11 mouse cellular contexts compared by ENCODE assay signal in genomic region chr2:164456413-164456812, GRCm38 (mm10). TPM values are rescaled to one million over a fixed set of nuclear protein-coding genes. Genes with fewer than 3 reads are reported as not detected.
DNase-seq lines count a peak whose midpoint lies in the region; ATAC-seq and TF ChIP-seq lines count a peak whose summit lies in the region.
"Had no signal": no experiment of that assay in that cellular context is flagged by ENCODE, and none has a peak within 500 bp of the region (broad histone marks: within the 10 kb centered on the region; RNA-seq: fewer than 3 reads in every experiment).

No protein-coding gene starts in this region.

- ATAC-seq in heart, postnatal 0 days (ENCODE audit: insufficient read depth, low read depth), result no peak
- no peak for ATAC-seq in hindbrain, embryonic 14.5 days (ENCODE audit: low FRiP score)
- no peak for ATAC-seq in midbrain, embryonic 13.5 days

- peaks cover 40% of the 10 kb centered on the region for H3K4me1 ChIP-seq in heart, postnatal 0 days (ENCODE audit: control insufficient read depth, insufficient read depth)
- H3K4me1 ChIP-seq in hindbrain, embryonic 14.5 days (replicated peaks; ENCODE audit: control insufficient read depth, insufficient read depth, low read length), result 0 out of 2 replicates have a peak, but pooled peaks cover 6% of the 10 kb centered on the region
- peaks cover 10% of the 10 kb centered on the region for H3K4me1 ChIP-seq in midbrain, embryonic 13.5 days (replicated peaks)
- no peaks in the 10 kb centered on the region for H3K4me1 ChIP-seq in cerebellum, adult 2 months (ENCODE audit: control insufficient read depth, insufficient read depth, low read length)

- no peak for DNase-seq in heart, postnatal 0 days (ENCODE audit: low spot score)
- no peak for DNase-seq in heart, adult 8-10 months (ENCODE audit: low spot score)
- peak; percentile 53 for DNase-seq in NIH3T3 (ENCODE audit: low read depth)
- DNase-seq in hindbrain, embryonic 14.5 days (ENCODE audit: low spot score), result no peak
- no peak for DNase-seq in cerebellum, adult 2 months
- no peak for DNase-seq in c-Kit-positive CD71-positive TER-119-positive erythroid progenitor cells, embryonic 14.5 days (ENCODE audit: low spot score)
- DNase-seq in layer of hippocampus, adult 8-10 months (ENCODE audit: low spot score in 2 of 2), result no peak

- H3K4me3 ChIP-seq in heart, postnatal 0 days (ENCODE audit: low read depth, low read length), result no peak overlapping the region
- H3K4me3 ChIP-seq in hindbrain, embryonic 14.5 days (replicated peaks; ENCODE audit: low read length), result no peak overlapping the region
- H3K4me3 ChIP-seq in midbrain, embryonic 13.5 days (replicated peaks), result no peak overlapping the region
- no peak overlapping the region for H3K4me3 ChIP-seq in cerebellum, adult 2 months (replicated peaks; ENCODE audit: insufficient read depth, low read depth, low read length)

- no peak overlapping the region for H3K9ac ChIP-seq in heart, postnatal 0 days (replicated peaks; ENCODE audit: low read depth, low read length)
- H3K9ac ChIP-seq in hindbrain, embryonic 14.5 days, result no peak overlapping the region
- peak overlapping the region; percentile 55; the same call in 1 of the 2 replicates for H3K9ac ChIP-seq in midbrain, embryonic 13.5 days (replicated peaks)

- no peak for TF ChIP-seq POLR2A in cerebellum, adult 2 months (IDR thresholded peaks at IDR 0.05; ENCODE audit: borderline replicate concordance, insufficient read depth, low read length)

- TF ChIP-seq CTCF in heart, postnatal 0 days (IDR thresholded peaks at IDR 0.05; ENCODE audit: low read depth), result no peak
- no peak for TF ChIP-seq CTCF in cerebellum, adult 2 months (IDR thresholded peaks at IDR 0.05; ENCODE audit: borderline replicate concordance, insufficient read depth, low read depth, low read length)

- H3K27me3 ChIP-seq in heart, postnatal 0 days (ENCODE audit: control insufficient read depth, insufficient read depth, low read length), result no peaks in the 10 kb centered on the region
- no peaks in the 10 kb centered on the region for H3K27me3 ChIP-seq in hindbrain, embryonic 14.5 days (ENCODE audit: control insufficient read depth, insufficient read depth, low read length)
- H3K27me3 ChIP-seq in midbrain, embryonic 13.5 days, result no peaks in the 10 kb centered on the region
- H3K27me3 ChIP-seq in cerebellum, adult 2 months (ENCODE audit: control insufficient read depth, insufficient read depth, low read length), result no peaks in the 10 kb centered on the region

- H3K36me3 ChIP-seq in heart, postnatal 0 days (replicated peaks; ENCODE audit: control insufficient read depth, insufficient read depth, low read length), result no peaks in the 10 kb centered on the region
- no peaks in the 10 kb centered on the region for H3K36me3 ChIP-seq in hindbrain, embryonic 14.5 days (replicated peaks; ENCODE audit: control insufficient read depth, insufficient read depth)
- H3K36me3 ChIP-seq in midbrain, embryonic 13.5 days, result no peaks in the 10 kb centered on the region

- H3K4me2 ChIP-seq in heart, postnatal 0 days (ENCODE audit: low read depth, low read length), result no peak overlapping the region
- peak overlapping the region; percentile 23 for H3K4me2 ChIP-seq in hindbrain, embryonic 14.5 days (replicated peaks)
- H3K4me2 ChIP-seq in midbrain, embryonic 13.5 days (replicated peaks), result peak overlapping the region; percentile 38; the same call in 1 of the 2 replicates

- H3K9me3 ChIP-seq in heart, postnatal 0 days (replicated peaks; ENCODE audit: control insufficient read depth, low read length), result no peaks in the 10 kb centered on the region
- H3K9me3 ChIP-seq in hindbrain, embryonic 14.5 days (ENCODE audit: control insufficient read depth, low read length), result no peaks in the 10 kb centered on the region
- H3K9me3 ChIP-seq in midbrain, embryonic 13.5 days, result no peaks in the 10 kb centered on the region

- TF ChIP-seq EP300 in heart, postnatal 0 days (IDR thresholded peaks at IDR 0.05; ENCODE audit: low read depth), result no peak

- peak overlapping the region; percentile 30; the same call in 1 of the 2 replicates for H3K27ac ChIP-seq in heart, postnatal 0 days (ENCODE audit: low read depth)
- no peak overlapping the region for H3K27ac ChIP-seq in hindbrain, embryonic 14.5 days
- no peak overlapping the region for H3K27ac ChIP-seq in midbrain, embryonic 13.5 days
- no peak overlapping the region for H3K27ac ChIP-seq in cerebellum, adult 2 months (ENCODE audit: insufficient read depth, low read length)

- WGBS in heart, postnatal 0 days, result 78% methylated on average over 1 of the region's 1 CpGs
- WGBS in hindbrain, embryonic 14.5 days, result 87% methylated on average over 1 of the region's 1 CpGs
- 70% methylated on average over 1 of the region's 1 CpGs for WGBS in midbrain, embryonic 13.5 days
- WGBS in cerebellum, adult 2 months, result 94% methylated on average over 1 of the region's 1 CpGs

RNA-seq across cellular contexts. Expression of gene Sys1, which starts 0.4 kb away (rescaled TPM):
- total RNA-seq in heart, postnatal 0 days (2014; rRNA removed; ENCODE audit: low replicate concordance), result 71.8 and 87.9 TPM in 2 replicates
- 37.6 and 39.1 TPM in 2 replicates for polyA plus RNA-seq in heart, postnatal 0 days (2015; fragmentation: Nextera tagmentation; extraction: Ambion mirVana)
- 10 to 100 TPM; 25.2 to 28.5 (median 25.8) TPM for total RNA-seq in heart, adult 8-10 months (2022)
- polyA plus RNA-seq in hindbrain, embryonic 14.5 days (2014; fragmentation: Nextera tagmentation; extraction: Ambion mirVana), result 87.1 and 92.6 TPM in 2 replicates
- 77.6 and 81.1 TPM in 2 replicates for polyA plus RNA-seq in midbrain, embryonic 13.5 days (2015; fragmentation: Nextera tagmentation; extraction: Ambion mirVana)
- polyA plus RNA-seq in cerebellum, adult 2 months (2012; rRNA removed), result 73.7 and 75.4 TPM in 2 replicates
- 10 to 100 TPM; 40.4 to 45.8 (median 44.8) TPM for total RNA-seq in layer of hippocampus, adult 8-10 months (2022)

RNA-seq across cellular contexts. Expression of gene Gm20458, which starts 4.4 kb away (rescaled TPM):
- total RNA-seq in heart, postnatal 0 days (2014; rRNA removed; ENCODE audit: low replicate concordance), result 6.7 and 34.3 TPM in 2 replicates
- 15.4 and 15.5 TPM in 2 replicates for polyA plus RNA-seq in heart, postnatal 0 days (2015; fragmentation: Nextera tagmentation; extraction: Ambion mirVana)
- total RNA-seq in heart, adult 8-10 months (2022), result 1 to 10 TPM; 3.6 to 6.7 (median 5.5) TPM
- polyA plus RNA-seq in hindbrain, embryonic 14.5 days (2014; fragmentation: Nextera tagmentation; extraction: Ambion mirVana), result 8.6 and 10.0 TPM in 2 replicates
- 4.5 and 5.2 TPM in 2 replicates for polyA plus RNA-seq in midbrain, embryonic 13.5 days (2015; fragmentation: Nextera tagmentation; extraction: Ambion mirVana)
- polyA plus RNA-seq in cerebellum, adult 2 months (2012; rRNA removed), result 16.7 and 21.0 TPM in 2 replicates
- total RNA-seq in layer of hippocampus, adult 8-10 months (2022), result 10 to 100 TPM in 1 of 4 experiments, 1 to 10 TPM in 2, not detected in 1; 8.4 to 15.8 (median 9.9) TPM
- total RNA-seq: ES-E14 had no signal

RNA-seq across cellular contexts. Expression of gene Sdc4, which starts 12.7 kb away (rescaled TPM):
- 42.2 and 46.5 TPM in 2 replicates for total RNA-seq in heart, postnatal 0 days (2014; rRNA removed; ENCODE audit: low replicate concordance)
- 30.4 and 30.7 TPM in 2 replicates for polyA plus RNA-seq in heart, postnatal 0 days (2015; fragmentation: Nextera tagmentation; extraction: Ambion mirVana)
- 10 to 100 TPM; 14.9 to 23.0 (median 20.7) TPM for total RNA-seq in heart, adult 8-10 months (2022)
- polyA plus RNA-seq in hindbrain, embryonic 14.5 days (2014; fragmentation: Nextera tagmentation; extraction: Ambion mirVana), result 6.8 and 9.3 TPM in 2 replicates
- 6.5 and 7.3 TPM in 2 replicates for polyA plus RNA-seq in midbrain, embryonic 13.5 days (2015; fragmentation: Nextera tagmentation; extraction: Ambion mirVana)
- polyA plus RNA-seq in cerebellum, adult 2 months (2012; rRNA removed), result 65.7 and 69.5 TPM in 2 replicates
- total RNA-seq in layer of hippocampus, adult 8-10 months (2022), result 100 to 1,000 TPM; 109 to 165 (median 131) TPM

RNA-seq across cellular contexts. Expression of gene Trp53tg5, which starts 17.1 kb away (rescaled TPM):
- total RNA-seq in heart, postnatal 0 days (2014; rRNA removed; ENCODE audit: low replicate concordance), result not detected in 2 replicates
- polyA plus RNA-seq in heart, postnatal 0 days (2015; fragmentation: Nextera tagmentation; extraction: Ambion mirVana), result not detected in 2 replicates
- not detected for total RNA-seq in heart, adult 8-10 months (2022)
- 0.28 TPM in 1 of 2 replicates, not detected in the other for polyA plus RNA-seq in hindbrain, embryonic 14.5 days (2014; fragmentation: Nextera tagmentation; extraction: Ambion mirVana)
- not detected in 2 replicates for polyA plus RNA-seq in midbrain, embryonic 13.5 days (2015; fragmentation: Nextera tagmentation; extraction: Ambion mirVana)
- not detected in 2 replicates for polyA plus RNA-seq in cerebellum, adult 2 months (2012; rRNA removed)
- total RNA-seq in layer of hippocampus, adult 8-10 months (2022), result not detected
- total RNA-seq: gastrocnemius, adult 8-10 months; left cerebral cortex, postnatal 14 days had no signal

RNA-seq across cellular contexts. Expression of gene Dbndd2, which starts 29.5 kb away (rescaled TPM):
- 22.3 and 26.6 TPM in 2 replicates for total RNA-seq in heart, postnatal 0 days (2014; rRNA removed; ENCODE audit: low replicate concordance)
- polyA plus RNA-seq in heart, postnatal 0 days (2015; fragmentation: Nextera tagmentation; extraction: Ambion mirVana), result 16.8 and 16.9 TPM in 2 replicates
- total RNA-seq in heart, adult 8-10 months (2022), result 10 to 100 TPM; 11.3 to 15.0 (median 12.6) TPM
- 13.8 and 14.4 TPM in 2 replicates for polyA plus RNA-seq in hindbrain, embryonic 14.5 days (2014; fragmentation: Nextera tagmentation; extraction: Ambion mirVana)
- 8.7 and 8.8 TPM in 2 replicates for polyA plus RNA-seq in midbrain, embryonic 13.5 days (2015; fragmentation: Nextera tagmentation; extraction: Ambion mirVana)
- 428 and 462 TPM in 2 replicates for polyA plus RNA-seq in cerebellum, adult 2 months (2012; rRNA removed)
- 100 to 1,000 TPM; 109 to 163 (median 138) TPM for total RNA-seq in layer of hippocampus, adult 8-10 months (2022)
